Mouse (Mus musculus): ENCODE data around the gene Btbd11.

GRCm38 (mm10) chr10:85352505-85352904 is 34.1 kb upstream of the Btbd11 start:
- no peak for TF ChIP-seq POLR2A (IDR thresholded peaks at IDR 0.05; ENCODE audit: borderline replicate concordance, insufficient read depth, low read length)
- TF ChIP-seq CTCF (IDR thresholded peaks at IDR 0.05; ENCODE audit: borderline replicate concordance, insufficient read depth, low read depth, low read length) = no peak

Measured in cerebellum, adult 2 months (tissue).